Mouse (Mus musculus) retina, embryonic 14.5 days (tissue): ENCODE measurements at regions not wholly inside any gene's neighbourhood (a gene's known extent, or its start where the extent isn't known, plus 50 kb on each side); places are given as distances from the start of the nearest gene placed in this dataset.
A peak's percentile ranks its signal among the peaks of the same experiment; 100 is the strongest.

Experiments used
- DNase-seq: peaks from one replicate; pipeline ENCODE4 v3.0.0-alpha.2; 2015; ENCODE audit warnings: low spot score

DNA sequence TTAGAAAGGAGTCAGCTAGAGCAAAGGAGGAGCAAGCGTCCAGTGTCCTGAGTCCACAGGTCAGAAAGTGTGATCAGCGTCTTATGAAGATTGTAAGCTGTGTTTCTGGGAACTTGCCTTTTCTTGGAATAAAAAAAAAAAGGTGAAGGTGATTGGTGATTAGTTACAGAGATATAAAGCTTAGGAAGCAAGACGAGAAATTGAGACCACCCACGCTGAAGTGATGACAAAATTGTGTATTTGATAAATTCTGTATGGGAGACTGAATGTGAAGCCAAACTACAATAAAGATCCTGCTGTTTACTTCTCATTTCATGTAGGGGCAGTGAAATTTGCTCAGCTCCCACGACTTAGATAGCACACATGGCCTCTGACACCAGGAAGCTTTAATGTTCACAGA lies 109.0 kb upstream of the Spats2l start:
- no peak for DNase-seq

DNA sequence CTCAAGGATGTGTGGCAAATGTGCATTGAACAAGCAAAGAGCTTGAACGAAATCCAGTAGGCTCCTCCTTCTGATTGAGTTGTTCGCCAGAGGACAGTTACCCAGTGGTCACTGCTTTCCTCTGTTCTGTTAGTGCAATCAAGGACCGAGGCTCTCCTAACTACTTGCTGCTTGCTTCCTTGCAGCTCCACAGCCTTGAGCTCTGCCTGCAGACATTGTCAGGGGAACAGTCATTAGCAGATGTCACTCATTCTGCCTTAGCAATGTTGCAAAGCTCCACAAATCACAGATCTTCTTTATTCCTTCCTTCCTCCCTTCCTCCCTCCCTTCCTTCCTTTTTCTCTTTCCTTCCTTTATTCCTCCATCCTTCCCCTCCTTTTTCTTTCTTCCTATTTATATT lies 108.2 kb upstream of the Spats2l start:
- no peak for DNase-seq

DNA sequence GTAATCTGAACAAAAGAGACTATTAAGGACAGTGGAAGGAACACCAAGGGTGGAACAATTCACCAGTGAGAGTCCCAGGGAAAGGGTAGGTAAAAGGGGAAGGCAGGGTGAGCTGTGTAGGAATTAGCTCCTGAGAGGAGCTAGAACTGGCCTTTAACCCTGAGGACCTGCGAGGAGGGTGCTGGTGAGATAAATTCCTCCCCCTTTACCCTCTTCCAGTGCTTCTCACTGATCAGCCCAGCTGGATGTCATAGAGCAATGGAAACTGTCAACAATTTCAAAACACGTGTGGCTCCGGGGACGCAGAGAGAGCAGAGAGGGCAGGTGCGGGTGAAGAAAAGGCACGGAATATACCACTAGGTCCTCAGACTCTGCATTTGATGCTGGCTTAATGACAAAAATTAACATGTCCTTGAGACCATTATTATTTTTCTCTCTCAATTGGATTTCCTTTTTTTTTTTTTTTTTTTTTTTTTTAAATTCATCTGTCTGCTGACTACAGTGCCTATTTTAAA lies 107.7 kb upstream of the Spats2l start:
- no peak for DNase-seq

DNA sequence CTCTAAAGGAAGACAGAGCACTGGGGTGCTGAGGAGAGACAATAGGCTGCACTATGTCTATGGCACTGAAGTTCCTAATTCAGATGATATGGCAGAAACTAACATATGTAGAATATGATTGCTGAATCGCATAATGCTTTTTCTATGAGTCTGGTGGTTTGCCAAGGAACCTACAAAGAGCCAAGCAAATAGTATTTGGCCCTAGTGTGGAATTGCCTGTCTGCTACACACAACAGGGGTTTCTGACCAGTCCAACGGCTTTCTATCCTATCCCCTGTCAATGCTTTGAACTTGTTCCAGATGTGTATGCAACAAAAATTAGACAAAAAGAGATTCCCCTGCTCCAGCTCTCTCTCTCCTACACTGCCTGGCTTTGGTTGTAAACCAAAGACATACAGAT lies 100.5 kb upstream of the Spats2l start:
- no peak for DNase-seq

DNA sequence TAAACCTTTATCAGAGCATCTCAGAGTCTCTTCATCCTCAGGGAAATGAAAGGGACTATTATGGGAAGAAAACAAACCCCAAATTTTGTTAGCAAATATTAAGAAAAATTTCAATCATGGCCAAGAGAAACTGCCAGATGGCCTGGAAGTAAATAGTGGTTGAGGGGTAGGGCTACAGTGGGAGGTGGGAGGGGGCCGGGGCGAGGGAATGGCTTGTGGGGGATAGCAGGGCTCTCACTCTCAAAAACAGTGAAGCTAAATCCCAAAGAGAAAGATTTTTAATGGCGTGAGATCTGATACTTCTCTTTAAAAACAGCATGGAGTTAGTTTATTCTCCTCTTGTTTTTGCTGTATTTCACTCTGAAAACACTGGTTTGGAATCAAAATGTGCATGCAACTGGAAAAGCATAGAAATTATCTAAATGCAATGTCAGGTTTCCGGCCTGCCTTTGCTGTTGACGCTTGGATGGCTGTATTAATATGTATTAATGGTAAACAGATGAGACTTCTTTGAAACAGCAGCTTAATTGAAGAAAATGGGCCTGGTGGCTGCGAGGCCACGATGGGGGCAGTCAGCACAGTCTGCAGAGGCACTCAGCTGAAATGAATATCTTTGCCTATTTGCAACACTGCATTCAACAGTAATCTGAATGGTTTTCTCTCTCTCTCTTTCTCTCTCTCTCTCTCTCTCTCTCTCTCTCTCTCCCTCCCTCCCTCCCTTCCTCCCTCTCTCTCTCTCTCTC lies 99.8 kb upstream of the Spats2l start:
- DNase-seq = peak; percentile 49

DNA sequence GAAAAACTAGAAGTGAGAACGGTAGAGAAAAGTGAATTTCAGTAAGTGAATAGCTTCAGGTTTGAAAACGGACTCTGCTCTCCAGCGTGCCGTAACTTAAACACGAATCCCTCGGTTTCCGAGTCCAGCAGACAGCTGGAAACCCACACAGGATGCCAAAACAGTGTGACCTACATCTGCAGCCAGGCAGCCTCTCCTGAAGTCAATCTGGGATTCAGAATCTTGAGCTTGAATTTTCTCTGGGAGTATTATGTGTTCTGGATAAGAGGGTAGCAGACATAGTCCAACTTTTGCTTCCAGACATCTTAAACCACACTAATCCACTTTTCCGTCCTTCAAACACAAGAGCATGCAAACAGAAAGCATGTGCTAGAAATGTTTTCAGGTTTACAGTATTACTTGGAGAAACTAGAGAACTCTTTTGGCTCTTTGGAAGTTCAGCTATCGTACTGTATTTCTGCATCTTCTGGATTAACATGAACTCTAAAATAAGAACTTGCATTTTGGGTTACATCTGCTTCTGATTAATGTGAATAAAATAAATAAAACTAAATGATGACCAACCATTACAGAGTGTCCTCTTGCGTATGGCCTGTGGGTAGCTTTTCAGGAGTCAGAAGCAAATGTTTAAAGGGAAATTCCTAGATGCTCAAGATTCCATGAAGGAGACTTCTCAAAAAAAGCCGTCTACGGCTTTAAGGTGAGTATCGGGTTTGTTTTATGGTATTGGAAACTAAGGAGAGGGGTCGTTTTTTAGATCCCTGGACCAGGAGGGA lies 89.4 kb upstream of the Spats2l start:
- DNase-seq = no peak

DNA sequence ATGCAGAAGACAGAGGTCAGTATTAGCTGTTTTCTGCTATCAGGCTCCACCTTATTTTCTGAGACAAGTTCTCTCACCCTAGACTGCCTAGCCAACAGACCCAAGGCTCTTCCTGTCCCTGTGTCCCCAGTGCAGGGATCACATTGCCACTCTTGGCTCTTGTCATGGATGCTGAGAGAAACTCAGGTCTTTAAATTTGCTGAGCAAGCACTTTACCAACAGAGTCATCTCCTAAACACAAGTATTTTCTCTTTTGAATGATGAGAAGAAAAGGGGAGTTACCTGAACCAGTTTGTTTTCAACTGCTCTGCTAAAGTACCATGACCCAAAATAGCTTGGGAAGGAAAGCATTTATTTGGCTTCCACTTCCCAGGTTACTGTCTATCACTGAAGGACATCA lies 84.7 kb upstream of the Spats2l start:
- no peak for DNase-seq

DNA sequence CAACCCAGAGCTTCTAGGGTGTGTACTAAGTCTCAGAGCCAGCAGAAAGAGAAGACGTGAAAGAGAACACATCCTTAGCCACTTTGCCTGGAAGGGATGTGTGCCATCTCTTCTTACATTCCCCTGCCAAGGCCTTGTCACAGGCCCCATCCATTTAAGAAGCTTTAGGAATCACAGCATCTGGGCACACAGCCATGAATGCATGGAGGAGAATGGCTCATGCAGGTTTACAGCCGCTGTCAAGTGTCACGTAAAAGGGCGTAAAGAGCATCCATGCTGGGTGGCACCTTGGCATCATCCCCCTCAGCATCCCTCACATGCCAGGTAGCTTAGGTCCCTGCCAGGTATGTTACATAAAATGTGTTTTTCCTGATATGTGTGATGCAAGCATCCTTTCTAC lies 66.1 kb upstream of the Spats2l start:
- no peak for DNase-seq

DNA sequence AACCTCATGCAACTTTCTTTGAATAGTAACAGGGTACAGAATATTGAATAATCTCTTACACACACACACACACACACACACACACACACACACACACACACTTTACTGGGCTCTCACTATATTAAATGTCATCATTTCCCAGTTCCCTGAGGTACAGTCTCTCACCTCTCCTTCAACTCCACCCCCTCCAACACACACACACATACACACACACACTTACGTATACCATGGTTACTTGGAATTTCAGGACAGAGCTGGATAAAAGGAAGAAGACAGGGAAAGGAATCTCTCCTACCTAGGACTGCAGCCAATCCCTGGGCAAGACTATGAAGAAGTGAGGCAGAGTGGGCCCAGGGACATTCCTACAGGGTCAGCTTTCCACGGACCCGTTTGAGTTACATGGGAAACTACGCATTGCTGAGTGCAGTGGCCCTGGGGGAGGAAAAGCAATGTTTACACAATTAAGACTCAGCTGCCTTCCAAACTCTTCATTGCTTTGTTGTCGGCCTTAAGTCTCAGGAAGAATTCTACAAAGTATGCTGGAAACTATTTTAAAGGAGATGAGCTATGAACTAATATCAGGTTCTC lies 61.0 kb upstream of the Spats2l start:
- DNase-seq = no peak

DNA sequence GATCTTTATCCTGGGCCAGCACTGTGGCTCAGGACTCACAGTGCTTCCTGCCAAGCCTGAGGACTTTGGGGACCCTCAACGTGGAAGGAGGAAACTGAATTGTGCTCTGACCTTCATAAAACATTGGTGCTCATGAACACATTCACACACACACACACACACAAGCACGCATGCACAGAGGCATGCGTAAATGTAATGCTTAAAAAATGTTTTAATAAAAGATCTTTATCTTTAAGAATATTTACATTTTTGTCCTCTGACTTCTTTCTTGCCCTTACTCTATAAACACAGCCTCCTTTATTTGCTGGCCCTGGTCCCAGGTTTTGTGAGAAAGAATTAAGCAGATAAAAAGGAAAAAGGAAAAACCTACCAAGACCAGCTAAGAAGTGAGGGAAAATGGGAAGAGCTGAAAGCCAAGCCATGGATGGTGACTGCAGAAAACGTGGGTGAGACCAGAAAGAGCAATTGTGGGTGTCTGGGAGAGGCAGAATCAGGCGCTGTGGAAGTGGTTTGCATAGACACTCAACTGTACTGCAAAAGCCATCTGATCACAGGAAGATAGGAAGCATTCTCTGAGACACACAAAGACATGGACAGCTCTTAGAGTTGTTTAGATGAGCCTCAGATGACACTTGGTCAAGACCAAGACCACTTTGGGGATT lies 56.7 kb upstream of the Spats2l start:
- no peak for DNase-seq

DNA sequence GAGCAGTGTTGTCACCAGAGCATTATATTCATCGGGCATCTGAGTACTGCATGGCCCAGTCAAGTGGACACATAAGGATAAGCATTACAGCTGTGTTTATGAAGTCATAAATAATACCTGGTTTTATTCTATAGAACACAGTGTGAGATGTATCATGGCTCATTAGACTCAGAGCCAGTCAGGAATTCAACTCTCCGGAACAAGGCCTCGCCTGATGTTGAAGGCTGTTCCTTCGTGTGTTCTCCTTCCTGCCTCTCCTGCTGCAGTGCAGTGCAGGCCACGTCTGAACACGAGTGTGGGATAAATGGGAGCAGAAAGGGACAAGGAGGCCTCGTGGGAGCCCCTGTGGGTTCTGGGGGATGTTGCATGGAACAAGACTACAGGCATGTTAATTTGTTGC lies 55.6 kb upstream of the Spats2l start:
- peak; percentile 3 for DNase-seq
